Mouse (Mus musculus) lung, embryonic 15.5 days (tissue): ENCODE measurements around the gene Sephs2. TPM values are rescaled to one million over a fixed set of nuclear protein-coding genes. Genes with fewer than 3 reads are reported as not detected.

ENCODE experiments used
- ATAC-seq: fragments of 200-750 bp; cut with Nextera tagmentation; 2 replicates; pipeline ENCODE4 v1.8.0; 2017; ENCODE audit warnings: moderate number of reproducible peaks, borderline replicate concordance; ENCODE audit not compliant: low FRiP score, low TSS enrichment; ENCODE audit errors: extremely low read depth
- H3K27ac ChIP-seq: fragments of 300-500 bp; sonication (generic); 2 replicates; pipeline ENCODE4 v1.5.1; 2015; ENCODE audit warnings: moderate library complexity, mild to moderate bottlenecking, inconsistent platforms
- H3K27me3 ChIP-seq: fragments of 300-500 bp; sonication (generic); 2 replicates; pipeline ENCODE4 v1.6.1; 2015; ENCODE audit warnings: inconsistent platforms
- H3K36me3 ChIP-seq: fragments of 300-500 bp; sonication (generic); 2 replicates; pipeline ENCODE4 v1.6.1; 2015; ENCODE audit warnings: inconsistent platforms
- H3K4me1 ChIP-seq: fragments of 300-500 bp; sonication (generic); 2 replicates; pipeline ENCODE4 v1.6.1; 2015; ENCODE audit warnings: inconsistent platforms
- H3K4me2 ChIP-seq: fragments of 300-500 bp; sonication (generic); 2 replicates; pipeline ENCODE4 v1.6.1; 2015; ENCODE audit warnings: inconsistent platforms, mild to moderate bottlenecking, moderate library complexity
- H3K4me3 ChIP-seq: fragments of 300-500 bp; sonication (generic); 2 replicates; pipeline ENCODE4 v1.5.1; 2015; ENCODE audit warnings: mild to moderate bottlenecking, inconsistent platforms
- H3K9ac ChIP-seq: fragments of 300-500 bp; sonication (generic); 2 replicates; pipeline ENCODE4 v1.6.1; 2015; ENCODE audit warnings: inconsistent platforms
- H3K9me3 ChIP-seq: fragments of 300-500 bp; sonication (generic); 2 replicates; pipeline ENCODE4 v1.6.1; 2016; ENCODE audit warnings: inconsistent platforms
- WGBS: fragments of 180-500 bp; shearing (Covaris S2); methylation state at CpG from one replicate; pipeline ENCODE4 v1.1.7; 2015; 5-methylcytosine and 5-hydroxymethylcytosine counted together
- polyA plus RNA-seq: library from polyadenylated mRNA; unstranded; fragments of >200 nt; fragmentation: Nextera tagmentation; extraction: Ambion mirVana; gene quantifications from 2 replicates; pipeline ENCODE4 v1.2.1, GENCODE M21; 2015

Sephs2 gene
- 66.9 and 69.3 TPM in 2 replicates for polyA plus RNA-seq

DNA sequence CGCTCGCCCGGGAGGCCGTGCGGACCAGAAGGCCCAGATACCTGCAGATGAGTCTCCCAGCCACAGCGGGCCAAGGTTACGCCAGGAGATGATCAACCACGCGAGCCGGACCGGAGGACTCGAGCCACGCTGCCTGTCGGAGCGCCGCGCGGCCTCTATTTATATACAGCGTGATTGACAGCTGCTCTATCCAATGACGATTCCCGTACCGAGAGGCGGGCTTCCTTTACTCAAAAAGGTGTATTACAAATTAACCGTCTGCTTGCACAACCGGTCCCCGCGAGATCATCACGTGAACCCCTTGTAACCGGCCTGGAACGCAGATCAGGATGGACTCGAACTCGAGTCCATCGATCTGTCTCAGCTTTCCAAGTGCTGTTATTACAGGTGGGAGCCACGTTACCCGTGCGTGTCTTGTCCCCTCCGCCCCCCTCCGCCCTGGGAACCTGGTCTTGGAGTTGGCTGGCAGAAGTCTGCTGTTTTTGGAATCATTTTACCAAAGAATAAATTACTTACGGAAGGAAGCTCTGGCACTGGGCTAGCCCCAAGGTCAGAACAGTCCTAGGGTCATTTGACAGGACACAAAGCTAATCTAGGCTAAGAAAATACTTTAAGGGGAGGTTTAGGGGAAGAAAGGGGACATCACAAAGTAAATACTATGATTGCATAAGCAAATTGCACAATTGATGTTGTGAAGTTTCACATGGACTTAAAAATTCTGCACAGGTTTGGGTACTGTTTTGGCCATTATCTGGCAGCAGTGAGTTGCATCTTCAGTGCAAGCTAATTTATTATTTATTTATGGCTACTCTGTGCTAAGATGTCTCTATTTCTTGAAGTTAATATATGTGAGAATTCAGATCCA, at the start of gene Sephs2:
Sephs2 (minus strand) TSS at position 131 of the 865 bp plus-strand sequence.
- WGBS = 1% methylated on average over 39 of the region's 39 CpGs
- no peaks in the 10 kb centered on the region for H3K9me3 ChIP-seq
- no peaks in the 10 kb centered on the region for H3K27me3 ChIP-seq

DNA sequence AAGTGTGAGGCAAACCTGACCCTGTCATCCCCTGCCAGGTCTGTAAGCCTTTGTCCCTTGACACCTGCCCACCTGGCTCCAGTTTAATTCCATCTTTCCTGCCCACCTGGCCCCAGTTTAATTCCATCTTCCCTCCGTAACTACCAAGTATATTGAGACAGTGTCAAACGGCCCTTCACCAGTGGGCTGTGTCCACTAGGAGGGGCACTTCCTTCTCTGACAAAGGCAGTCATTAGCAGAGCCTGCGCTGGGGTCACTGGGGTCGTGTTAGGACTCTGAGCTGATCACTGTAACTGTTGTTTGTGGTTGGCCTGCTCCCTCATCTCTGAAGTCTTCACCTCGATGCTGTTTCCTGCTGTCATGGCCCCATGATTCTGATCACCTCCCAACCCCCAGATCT, 48.2 kb upstream of the Sephs2 start:
- Histone ChIP-seq H3K27me3 (no peaks in the 10 kb centered on the region), H3K4me3 (no peak overlapping the region), H3K9me3 (no peaks in the 10 kb centered on the region), H3K27ac (no peak overlapping the region), H3K36me3 (no peaks in the 10 kb centered on the region), H3K4me1 (no peaks in the 10 kb centered on the region), H3K4me2 (no peak overlapping the region), H3K9ac (no peak overlapping the region)
- WGBS = 32% methylated on average over 5 of the region's 5 CpGs
- no peak for ATAC-seq

More for the DNA sequence above, at the start of gene Sephs2:
- peak within 1 kb of the TSS; percentile 89 for H3K4me3 ChIP-seq
- peak within 1 kb of the TSS; percentile 90 for H3K9ac ChIP-seq
- H3K36me3 ChIP-seq = peaks cover 20% of the 10 kb centered on the region; the same call in 1 of the 2 replicates
- peak within 1 kb of the TSS; percentile 89 for H3K4me2 ChIP-seq
- peak within 1 kb of the TSS; percentile 88 for H3K27ac ChIP-seq
- peaks cover 16% of the 10 kb centered on the region for H3K4me1 ChIP-seq
- peak; percentile 91 for ATAC-seq

DNA sequence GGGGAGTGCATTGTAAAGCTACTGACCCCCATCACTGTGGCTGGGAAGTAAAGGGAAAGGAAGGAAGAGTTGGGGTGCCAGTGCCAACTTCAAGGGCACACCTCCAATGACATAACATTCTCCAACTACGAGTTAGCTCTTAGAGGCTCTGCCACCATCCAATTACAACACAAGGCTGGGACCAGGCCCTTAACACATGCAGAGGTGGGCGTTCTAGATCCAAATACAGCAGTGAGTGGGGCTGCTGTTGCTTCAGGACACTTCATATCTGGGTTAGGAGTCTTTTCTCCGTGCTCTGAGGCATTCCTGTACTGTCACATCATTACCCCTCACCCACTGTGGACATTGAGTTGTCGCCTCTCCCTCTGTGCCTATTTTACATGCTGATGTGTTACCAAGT, 47.3 kb upstream of the Sephs2 start:
- no peak overlapping the region for H3K27ac ChIP-seq
- no peak overlapping the region for H3K4me2 ChIP-seq
- no peaks in the 10 kb centered on the region for H3K27me3 ChIP-seq
- no peaks in the 10 kb centered on the region for H3K4me1 ChIP-seq
- ATAC-seq = no peak
- no peaks in the 10 kb centered on the region for H3K36me3 ChIP-seq
- no peaks in the 10 kb centered on the region for H3K9me3 ChIP-seq
- H3K4me3 ChIP-seq = no peak overlapping the region
- H3K9ac ChIP-seq = no peak overlapping the region
- WGBS = 62% methylated on average over 4 of the region's 4 CpGs

DNA sequence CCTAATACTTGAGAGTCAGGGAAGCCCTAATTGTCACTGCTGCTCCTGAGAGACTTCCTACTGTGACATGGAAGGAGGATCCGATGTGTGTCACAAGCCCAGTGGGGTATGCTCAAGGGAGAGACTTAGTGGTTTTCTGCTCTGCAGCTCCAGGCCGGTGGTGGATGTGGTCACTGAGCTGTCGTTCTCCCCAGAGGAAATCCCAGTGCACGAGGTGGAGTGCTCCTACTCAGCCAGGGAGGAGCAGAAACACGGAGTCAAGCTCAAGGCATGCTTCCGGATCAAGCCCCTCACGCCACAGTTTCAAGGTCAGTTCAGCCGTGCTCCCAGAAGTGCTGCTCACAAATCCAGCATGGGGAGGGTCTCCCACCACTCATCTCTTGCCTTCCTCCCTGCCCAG, 40.1 kb upstream of the Sephs2 start:
- Histone ChIP-seq H3K4me2 (no peak overlapping the region), H3K9ac (no peak overlapping the region), H3K27ac (no peak overlapping the region), H3K27me3 (no peaks in the 10 kb centered on the region), H3K4me1 (no peaks in the 10 kb centered on the region), H3K36me3 (no peaks in the 10 kb centered on the region), H3K4me3 (no peak overlapping the region), H3K9me3 (no peaks in the 10 kb centered on the region)
- no peak for ATAC-seq
- 37% methylated on average over 8 of the region's 8 CpGs for WGBS

DNA sequence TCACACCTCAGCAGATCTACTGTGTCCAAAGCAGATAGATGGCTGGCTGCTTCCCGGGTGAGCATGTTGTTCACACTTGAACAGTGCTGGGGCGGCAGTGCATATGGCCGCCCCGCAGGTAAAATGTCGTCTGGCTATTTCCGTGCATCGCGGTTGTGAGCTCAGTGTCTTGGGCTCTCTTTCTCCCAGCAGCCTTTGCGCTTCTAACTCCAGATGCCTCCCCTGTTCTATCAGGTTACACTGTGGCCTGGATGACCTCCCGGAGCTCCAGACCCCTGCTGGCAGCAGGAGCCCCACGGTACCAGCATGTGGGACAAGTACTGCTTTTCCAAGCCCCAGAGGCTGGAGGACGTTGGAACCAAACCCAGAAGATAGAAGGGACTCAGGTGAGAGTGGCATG, 36.1 kb upstream of the Sephs2 start:
- Histone ChIP-seq H3K27me3 (no peaks in the 10 kb centered on the region), H3K4me2 (no peak overlapping the region), H3K9me3 (no peaks in the 10 kb centered on the region), H3K4me3 (no peak overlapping the region), H3K36me3 (no peaks in the 10 kb centered on the region), H3K9ac (no peak overlapping the region), H3K27ac (no peak overlapping the region), H3K4me1 (no peaks in the 10 kb centered on the region)
- ATAC-seq = no peak
- WGBS = 64% methylated on average over 12 of the region's 12 CpGs

DNA sequence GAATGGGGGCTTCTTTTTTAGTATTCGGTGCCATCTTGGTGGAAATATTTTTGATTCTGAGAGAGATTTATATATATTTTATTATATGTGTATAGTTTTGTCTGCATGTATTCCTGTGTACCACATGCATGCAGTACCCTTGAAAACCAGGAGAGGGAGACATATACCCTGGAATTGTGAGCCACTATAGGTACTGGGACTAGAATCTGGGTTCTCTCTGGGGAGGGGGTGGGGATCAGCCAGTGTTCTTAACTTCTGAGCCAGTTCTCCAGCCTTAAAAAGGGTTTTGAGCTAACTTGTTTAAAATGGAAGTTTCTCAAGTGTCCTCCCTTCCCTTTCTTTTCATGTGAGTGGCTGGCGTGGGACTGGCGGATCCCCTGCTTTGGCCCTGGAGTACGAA, 35.0 kb upstream of the Sephs2 start:
- H3K36me3 ChIP-seq = no peaks in the 10 kb centered on the region
- no peak for ATAC-seq
- H3K27me3 ChIP-seq = no peaks in the 10 kb centered on the region
- 70% methylated on average over 4 of the region's 4 CpGs for WGBS
- H3K9me3 ChIP-seq = no peaks in the 10 kb centered on the region
- H3K4me2 ChIP-seq = no peak overlapping the region
- H3K9ac ChIP-seq = no peak overlapping the region
- no peaks in the 10 kb centered on the region for H3K4me1 ChIP-seq
- no peak overlapping the region for H3K27ac ChIP-seq
- H3K4me3 ChIP-seq = no peak overlapping the region

DNA sequence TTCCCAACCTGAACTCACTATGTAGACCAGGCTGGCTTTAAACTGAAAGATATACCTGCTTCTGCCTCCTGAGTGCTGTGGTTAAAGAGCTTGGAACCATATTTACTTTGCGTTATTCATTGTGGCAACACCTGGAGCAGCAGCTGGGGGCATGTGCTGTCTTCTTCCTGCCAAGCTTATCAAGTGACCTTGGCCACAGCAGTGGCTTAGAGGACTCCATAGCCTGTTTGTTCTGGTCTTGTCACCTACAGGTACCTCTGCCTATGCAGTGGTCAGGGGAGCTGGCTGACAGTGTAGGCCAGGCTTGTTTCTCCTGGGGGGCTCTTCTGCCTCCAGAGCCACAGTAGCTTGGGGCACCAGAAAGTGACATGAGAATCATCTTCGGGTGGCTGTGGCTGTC, 34.6 kb upstream of the Sephs2 start:
- Histone ChIP-seq H3K27me3 (no peaks in the 10 kb centered on the region), H3K9ac (no peak overlapping the region), H3K4me1 (no peaks in the 10 kb centered on the region), H3K36me3 (no peaks in the 10 kb centered on the region), H3K9me3 (no peaks in the 10 kb centered on the region), H3K27ac (no peak overlapping the region), H3K4me2 (no peak overlapping the region), H3K4me3 (no peak overlapping the region)
- 77% methylated on average over 2 of the region's 2 CpGs for WGBS
- no peak for ATAC-seq

DNA sequence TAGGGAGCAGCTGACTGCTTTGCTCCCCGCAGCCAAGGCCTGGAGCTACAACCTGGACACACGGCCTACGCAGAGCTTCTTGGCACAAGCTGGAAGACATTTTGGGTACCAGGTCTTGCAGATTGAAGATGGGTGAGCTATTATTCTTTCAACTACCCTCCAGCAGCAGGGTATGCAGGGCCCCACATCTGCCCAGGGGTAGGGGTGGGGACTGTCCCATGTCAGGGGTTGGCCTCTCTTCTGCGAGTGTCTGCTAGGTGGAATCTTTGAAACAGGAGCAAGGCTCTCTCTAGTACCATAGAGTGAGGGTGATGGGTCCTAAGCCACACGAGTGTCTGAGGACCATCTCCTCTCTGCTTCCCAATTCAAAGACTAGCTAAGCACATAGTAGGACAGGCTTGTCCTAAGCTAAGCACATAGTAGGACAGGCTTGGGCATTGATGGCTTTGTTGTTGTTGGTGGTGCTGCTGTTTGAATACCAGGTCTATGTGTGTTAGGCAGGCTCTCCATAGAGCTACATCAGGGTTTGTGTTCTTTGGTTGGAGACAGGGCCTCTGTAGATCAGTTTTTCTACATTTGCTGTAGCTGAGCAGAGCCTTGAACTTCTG, 23.8 kb upstream of the Sephs2 start:
- ATAC-seq = no peak
- Histone ChIP-seq H3K27me3 (no peaks in the 10 kb centered on the region), H3K36me3 (no peaks in the 10 kb centered on the region), H3K4me1 (no peaks in the 10 kb centered on the region), H3K4me3 (no peak overlapping the region), H3K4me2 (no peak overlapping the region), H3K9me3 (no peaks in the 10 kb centered on the region), H3K9ac (no peak overlapping the region), H3K27ac (no peak overlapping the region)
- 90% methylated on average over 5 of the region's 5 CpGs for WGBS

DNA sequence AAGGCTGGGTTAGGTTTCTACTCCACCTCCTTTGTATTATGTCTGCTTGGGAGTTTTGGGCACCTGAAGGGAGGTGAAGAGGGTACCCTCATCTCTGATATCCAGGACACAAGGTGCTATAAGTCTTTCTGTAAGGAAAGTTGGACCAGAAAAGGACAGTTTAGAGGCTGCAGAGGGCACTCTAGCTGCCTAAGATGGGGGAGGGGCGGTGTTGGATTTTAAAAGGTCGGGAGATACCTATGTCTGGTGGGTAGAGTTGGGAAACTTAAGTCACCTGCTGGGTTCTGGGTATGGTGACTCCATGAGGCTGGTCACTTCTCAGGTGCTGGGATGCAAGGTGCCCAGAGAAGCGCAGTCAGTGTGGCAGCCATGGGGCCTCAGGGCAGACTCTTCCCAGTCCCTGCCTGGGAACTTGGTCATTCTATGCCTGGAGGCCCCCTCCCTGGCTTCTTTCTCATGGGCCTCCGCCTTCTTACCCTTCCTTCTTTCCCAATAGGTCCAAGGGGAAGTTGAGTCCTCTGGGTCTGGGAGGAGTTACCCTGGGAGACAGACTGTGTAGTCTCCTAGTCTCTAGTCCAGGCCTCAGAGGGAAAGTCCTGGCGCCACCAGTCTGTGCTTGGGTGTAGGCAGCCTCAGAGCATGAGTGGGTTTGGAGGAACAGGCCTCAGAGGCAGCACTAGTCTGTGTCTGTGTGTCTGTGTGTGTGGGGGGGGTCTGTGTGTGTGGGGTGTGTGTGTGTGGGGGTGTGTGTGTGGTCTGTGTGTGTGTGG, 23.1 kb upstream of the Sephs2 start:
- H3K9ac ChIP-seq = no peak overlapping the region
- no peak overlapping the region for H3K4me3 ChIP-seq
- H3K4me2 ChIP-seq = no peak overlapping the region; the same call in 1 of the 2 replicates
- no peaks in the 10 kb centered on the region for H3K4me1 ChIP-seq
- no peaks in the 10 kb centered on the region for H3K36me3 ChIP-seq
- no peaks in the 10 kb centered on the region for H3K27me3 ChIP-seq
- no peaks in the 10 kb centered on the region for H3K9me3 ChIP-seq
- 77% methylated on average over 5 of the region's 5 CpGs for WGBS
- no peak; the same call in 1 of the 2 replicates for ATAC-seq
- H3K27ac ChIP-seq = no peak overlapping the region

DNA sequence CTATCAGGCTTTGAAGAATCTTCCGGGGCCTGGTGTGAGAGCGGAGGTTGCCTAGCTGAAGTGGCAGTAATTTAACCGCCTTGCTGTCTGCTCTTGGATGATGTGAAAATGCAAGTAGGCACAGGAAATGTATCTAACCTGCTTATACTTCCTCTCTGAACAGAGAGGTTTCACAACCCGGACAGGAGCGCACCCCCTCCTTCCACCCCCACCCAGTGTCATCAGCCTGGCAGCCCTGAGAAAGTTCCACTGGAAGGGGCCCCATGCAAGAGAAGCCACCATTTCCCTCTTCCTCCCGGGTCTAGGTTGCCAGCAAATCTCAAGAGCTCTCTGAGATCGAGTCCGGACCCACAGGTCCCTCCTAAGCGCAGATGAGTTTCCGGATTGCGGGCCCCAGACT, 22.2 kb upstream of the Sephs2 start, which contains the start of gene Itgal:
Itgal (plus strand) TSS at position 163 of the 400 bp plus-strand sequence.
- Histone ChIP-seq H3K9me3 (no peaks in the 10 kb centered on the region), H3K36me3 (no peaks in the 10 kb centered on the region), H3K4me1 (no peaks in the 10 kb centered on the region), H3K4me3 (no peak within 1 kb of the TSS), H3K27ac (no peak within 1 kb of the TSS), H3K27me3 (no peaks in the 10 kb centered on the region), H3K4me2 (no peak within 1 kb of the TSS; the same call in 1 of the 2 replicates), H3K9ac (no peak within 1 kb of the TSS)
- ATAC-seq = no peak
- 71% methylated on average over 11 of the region's 11 CpGs for WGBS

DNA sequence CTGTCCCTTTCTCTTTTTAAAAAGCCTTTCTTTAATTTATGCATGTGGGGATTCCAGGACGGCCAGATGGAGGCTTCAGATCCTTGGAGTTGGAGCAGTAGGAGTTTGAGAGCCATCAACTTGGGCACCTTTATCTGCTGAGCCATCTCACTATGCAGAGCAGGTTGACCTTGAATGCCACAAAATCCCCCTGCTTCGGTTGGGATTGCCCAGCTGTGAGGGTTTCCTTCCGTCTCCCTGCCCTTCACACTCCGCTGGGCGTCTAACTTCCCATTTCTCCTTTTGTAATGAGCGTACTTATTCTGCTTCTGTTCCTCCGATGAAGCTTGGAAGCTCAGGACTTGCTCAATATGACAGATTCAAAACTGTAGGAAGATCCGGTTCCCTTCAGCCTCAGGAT, 16.3 kb upstream of the Sephs2 start:
- ATAC-seq = no peak
- no peak overlapping the region for H3K4me2 ChIP-seq
- H3K4me3 ChIP-seq = no peak overlapping the region
- H3K27ac ChIP-seq = no peak overlapping the region
- no peaks in the 10 kb centered on the region for H3K36me3 ChIP-seq
- WGBS = 70% methylated on average over 8 of the region's 8 CpGs
- H3K9ac ChIP-seq = no peak overlapping the region
- no peaks in the 10 kb centered on the region for H3K27me3 ChIP-seq
- H3K9me3 ChIP-seq = peaks cover 5% of the 10 kb centered on the region
- no peaks in the 10 kb centered on the region for H3K4me1 ChIP-seq

DNA sequence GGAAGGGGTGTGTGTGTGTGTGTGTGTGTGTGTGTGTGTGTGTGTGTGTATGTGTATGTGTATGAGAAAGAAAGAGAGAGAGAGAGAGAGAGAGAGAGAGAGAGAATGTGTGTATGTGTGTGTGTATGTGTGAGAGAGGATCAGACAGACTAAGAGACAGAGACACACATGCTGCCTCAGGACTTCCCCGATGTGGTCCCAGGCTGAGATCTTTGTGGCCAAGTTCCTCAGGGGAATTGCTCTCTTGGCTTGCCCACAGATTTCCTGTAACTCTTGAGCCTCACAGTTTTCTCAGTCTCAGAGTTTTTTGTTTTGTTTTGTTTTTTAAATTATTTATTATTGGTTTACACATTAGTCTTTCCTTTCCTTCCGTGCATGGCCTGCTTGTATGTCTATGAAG, 15.5 kb upstream of the Sephs2 start:
- no peaks in the 10 kb centered on the region for H3K27me3 ChIP-seq
- H3K4me1 ChIP-seq = no peaks in the 10 kb centered on the region
- H3K4me2 ChIP-seq = no peak overlapping the region
- peaks cover 5% of the 10 kb centered on the region for H3K9me3 ChIP-seq
- H3K36me3 ChIP-seq = no peaks in the 10 kb centered on the region
- H3K27ac ChIP-seq = no peak overlapping the region
- no peak overlapping the region for H3K9ac ChIP-seq
- WGBS = 73% methylated on average over 2 of the region's 2 CpGs
- H3K4me3 ChIP-seq = no peak overlapping the region
- no peak for ATAC-seq
